Mouse (Mus musculus): ENCODE results near the gene Rasgef1a.

Rasgef1a gene

GRCm38 (mm10) chr6:118010756-118011615 lies at the start of gene Rasgef1a:
TSS of gene Rasgef1a (plus strand) at chr6:118011438.
- DNase-seq (ENCODE audit: low spot score in 2 of 2) = no peak

DNA sequence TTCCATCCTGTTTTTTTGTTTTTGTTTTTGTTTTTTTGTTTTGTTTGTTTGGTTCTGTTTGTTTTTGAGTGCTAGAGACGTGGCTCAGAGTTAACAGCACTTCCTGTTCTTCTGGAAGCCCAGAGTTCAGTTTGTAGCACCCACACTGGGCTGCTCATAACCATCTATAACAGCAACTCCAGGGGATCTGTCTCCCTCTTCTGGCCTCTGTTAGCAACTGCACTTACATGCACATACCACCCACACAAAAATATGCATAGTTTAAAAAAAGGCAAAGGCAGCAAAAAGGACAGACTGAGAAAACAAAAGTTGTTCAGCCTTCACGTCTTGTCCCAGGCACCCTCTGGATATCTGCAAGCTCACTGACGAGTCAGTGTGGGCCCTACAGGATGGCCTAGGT lies 48.0 kb upstream of the Rasgef1a start:
- DNase-seq (ENCODE audit: low spot score in 2 of 2) = no peak

- DNase-seq (ENCODE audit: low spot score in 2 of 2) = no peak
Measured at GRCm38 (mm10) chr6:117966729-117967128, 44.5 kb upstream of the Rasgef1a start.

DNA sequence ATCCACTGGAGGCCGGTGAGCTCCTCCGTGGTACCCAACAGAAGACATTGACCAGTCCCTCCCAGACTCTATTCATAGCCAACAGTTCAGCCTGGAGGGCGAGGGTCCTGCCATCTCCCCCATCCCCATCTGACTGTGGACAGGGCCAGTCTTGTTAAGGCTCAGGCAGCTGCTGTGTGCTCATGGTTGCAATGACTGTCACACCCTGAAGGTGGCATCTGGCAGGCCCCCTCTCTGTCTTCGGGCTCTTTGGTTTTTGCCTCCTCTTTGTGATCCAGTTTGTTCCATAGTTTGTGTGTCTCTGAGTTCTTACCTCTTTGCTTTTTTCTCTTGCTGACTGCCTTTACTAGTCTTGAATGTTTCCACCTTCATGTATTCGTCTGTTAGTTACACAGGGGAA lies 24.1 kb upstream of the Rasgef1a start:
- DNase-seq (ENCODE audit: low spot score in 2 of 2) = no peak

DNA sequence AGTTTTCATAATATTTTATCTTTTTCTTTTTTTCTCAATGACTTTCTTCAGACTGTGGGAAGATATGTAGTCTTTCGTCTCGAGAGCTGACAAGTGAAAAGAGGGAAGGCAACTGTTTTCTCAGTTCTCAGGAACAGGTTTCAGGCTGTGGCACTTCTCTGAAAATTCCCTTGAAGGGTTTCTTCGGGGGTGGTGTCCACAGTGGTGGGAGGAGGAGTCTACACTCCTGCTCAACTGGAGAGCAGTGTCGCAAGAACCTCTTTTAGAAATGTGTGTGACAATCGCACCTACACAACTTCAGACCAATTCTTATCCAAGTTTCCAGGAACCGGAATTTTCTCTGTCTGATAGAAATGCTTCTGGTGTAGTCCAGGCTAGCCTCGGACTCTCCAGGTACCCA lies 22.0 kb upstream of the Rasgef1a start:
- DNase-seq (ENCODE audit: low spot score in 2 of 2) = no peak

DNA sequence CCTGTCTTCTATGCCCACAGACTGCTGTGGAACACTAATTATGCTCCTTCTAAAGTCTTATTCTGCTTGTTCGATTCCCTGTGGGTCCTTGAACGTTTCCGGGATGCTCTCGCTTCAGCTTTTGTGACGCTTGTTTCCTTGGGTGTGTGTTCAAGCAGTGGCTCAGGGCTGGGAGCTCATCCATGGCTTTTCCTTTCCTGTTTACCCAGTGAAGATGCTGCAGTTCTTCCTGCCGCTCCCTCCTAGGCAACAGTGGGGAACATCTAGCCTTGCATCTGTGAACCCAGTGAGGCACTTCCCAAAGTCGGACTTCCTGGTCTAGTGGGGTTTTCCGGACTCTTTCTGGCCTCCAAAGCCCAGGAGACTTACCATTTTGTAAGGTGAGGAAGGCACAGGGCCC lies 20.6 kb upstream of the Rasgef1a start:
- DNase-seq (ENCODE audit: low spot score in 2 of 2) = no peak

DNA sequence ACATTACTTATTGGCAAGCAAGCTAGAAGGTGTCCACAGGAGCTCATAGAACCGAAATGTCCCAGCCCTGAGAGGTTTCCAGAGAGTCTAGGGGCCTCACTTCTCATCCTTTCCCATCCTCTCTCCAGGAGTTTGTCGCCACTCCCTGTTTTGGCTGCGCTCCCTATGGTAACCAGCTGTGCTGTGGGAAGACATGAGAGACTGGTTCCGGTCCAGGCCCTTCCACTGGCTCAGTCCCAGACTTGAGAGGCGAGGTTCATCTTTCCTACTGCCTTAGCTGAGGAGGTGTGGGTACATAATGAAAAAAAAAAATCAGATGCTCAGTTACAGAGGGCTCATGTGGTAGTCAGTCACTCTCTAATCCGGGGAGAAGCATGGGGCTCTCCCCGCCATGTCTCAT lies 19.9 kb upstream of the Rasgef1a start:
- no peak for DNase-seq (ENCODE audit: low spot score in 2 of 2)

DNA sequence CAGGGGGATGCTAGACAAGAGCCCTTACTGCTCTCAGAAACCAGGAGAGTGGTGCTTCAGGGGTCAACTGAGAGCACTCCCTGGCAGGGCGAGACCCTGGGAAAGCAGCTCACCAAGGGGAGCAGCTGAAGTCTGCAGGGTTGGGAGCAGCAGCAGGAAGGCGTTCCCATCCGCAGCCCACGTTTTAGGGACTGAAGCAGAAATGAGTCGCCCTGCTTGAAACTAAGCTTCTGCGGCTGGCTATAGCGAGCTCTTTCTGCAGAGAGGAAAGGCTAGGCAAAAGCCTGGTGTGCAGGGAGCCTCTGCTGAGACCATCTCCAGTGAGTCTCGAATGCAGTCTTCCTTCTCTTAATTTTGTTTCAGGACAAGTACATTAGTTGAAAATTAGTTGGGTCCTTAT lies 19.3 kb upstream of the Rasgef1a start:
- no peak for DNase-seq (ENCODE audit: low spot score in 2 of 2)

DNA sequence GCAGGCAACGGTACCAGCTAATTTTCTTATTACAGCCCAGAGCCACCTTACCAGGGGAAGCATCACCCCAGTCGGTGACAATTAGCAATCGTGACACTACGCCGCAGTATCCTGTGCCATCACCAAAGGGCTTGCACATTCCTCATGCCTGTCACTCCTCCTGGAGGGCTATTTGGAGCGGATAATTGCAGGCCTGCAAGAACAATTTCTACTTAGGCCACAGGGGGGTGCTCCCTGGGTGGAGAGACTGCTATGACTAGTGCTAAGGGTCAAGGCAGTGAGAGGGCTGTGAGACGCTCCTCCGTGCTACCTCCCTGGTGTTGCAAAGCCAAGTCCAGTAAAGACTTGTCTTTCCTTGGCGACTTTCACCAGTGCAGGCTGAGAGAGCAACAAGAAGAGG lies 16.1 kb upstream of the Rasgef1a start:
- no peak for DNase-seq (ENCODE audit: low spot score in 2 of 2)

- no peak for DNase-seq (ENCODE audit: low spot score in 2 of 2)
Measured at GRCm38 (mm10) chr6:118001272-118001671, 10.0 kb upstream of the Rasgef1a start.

DNA sequence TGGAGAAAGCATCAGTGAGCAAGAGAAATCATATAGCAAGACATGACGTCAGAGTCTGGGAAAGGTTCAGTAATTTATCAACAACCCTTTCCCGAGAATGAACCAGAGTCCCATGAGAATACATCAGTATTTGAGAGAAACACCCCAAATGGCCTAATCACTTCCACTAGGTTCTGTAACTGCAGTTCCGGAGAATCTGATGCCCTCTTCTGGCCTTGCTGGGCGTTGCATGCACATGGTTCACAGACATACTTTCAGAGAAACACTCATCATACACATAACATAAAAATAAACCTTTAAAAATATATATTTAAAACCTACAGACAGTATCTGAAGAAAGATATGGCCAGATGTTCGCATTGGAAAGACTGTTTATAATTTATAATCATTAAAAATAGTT lies 3.9 kb upstream of the Rasgef1a start:
- peak in 1 of 2 experiments; percentile 15 for DNase-seq (ENCODE audit: low spot score in 2 of 2)

- no peak for DNase-seq (ENCODE audit: low spot score in 2 of 2)
Measured at GRCm38 (mm10) chr6:118007843-118008539, 3.2 kb upstream of the Rasgef1a start.

GRCm38 (mm10) chr6:118010256-118010655 lies 982 bp upstream of the Rasgef1a start:
- DNase-seq (ENCODE audit: low spot score in 2 of 2) = no peak

GRCm38 (mm10) chr6:118011616-118012316 lies 528 bp downstream of the Rasgef1a start:
- no peak for DNase-seq (ENCODE audit: low spot score in 2 of 2)

DNA sequence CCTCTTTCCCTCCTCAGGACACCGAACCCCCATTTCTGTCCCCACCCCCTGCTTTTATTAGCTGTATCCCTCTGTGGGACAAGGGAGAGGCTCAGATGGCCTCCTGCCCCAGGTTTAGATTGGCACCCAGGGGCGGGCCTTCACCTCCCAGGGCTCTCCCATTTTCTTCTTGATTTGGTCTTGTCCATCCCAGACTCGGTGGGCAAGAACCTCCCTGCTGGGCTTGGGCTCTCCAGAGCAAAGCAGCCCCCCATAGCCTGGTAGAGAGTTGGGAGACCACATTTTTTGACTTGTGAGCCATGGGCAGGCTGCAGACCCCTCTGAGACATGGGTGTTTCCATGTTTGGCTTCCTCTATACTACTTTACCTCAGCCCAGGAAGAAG lies 1.1 kb downstream of the Rasgef1a start:
- DNase-seq (ENCODE audit: low spot score in 2 of 2) = no peak

DNA sequence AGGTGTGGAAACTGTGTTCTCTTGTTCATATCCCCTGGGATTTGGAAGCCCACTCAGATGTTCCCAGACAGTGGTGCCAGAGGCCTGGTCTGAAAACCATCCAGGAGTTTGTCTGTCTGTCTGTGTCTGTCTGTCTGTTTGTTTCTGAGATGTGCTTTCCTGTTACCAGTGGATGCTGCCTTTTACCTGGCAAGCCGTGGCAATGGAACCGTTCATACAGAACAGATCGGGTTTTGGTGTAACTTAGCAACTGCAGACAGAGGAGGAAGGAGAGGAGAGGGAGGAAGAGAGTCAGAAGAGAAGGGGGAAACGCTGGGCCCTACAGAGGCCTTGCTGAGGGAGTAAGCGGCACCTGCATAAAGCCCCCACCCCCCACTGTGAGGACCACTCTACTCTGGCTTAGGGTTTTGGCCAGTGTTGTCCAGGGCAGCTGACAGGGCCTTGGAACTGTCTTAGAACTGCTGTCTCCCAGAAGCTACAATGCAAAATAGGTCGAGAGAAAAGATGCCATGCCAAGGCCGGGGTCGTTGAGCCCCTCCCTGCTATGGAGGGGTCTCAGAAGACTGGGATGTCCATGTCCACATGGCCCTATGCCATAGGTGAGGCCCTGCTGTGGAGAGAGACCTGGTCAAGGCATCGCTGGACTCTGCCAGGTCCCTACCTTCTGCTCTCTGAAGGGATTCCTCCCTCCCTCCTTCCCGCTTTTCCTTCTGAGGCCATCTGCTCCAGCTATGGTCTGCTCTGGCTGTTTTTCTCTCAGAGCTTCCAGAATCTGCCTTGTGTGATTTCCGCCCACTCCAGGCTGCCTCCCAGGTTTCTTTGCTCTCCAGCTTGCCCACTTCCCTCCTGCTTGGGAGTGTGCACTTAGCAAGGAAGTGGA lies 2.0 kb downstream of the Rasgef1a start:
- no peak for DNase-seq (ENCODE audit: low spot score in 2 of 2)

- no peak for DNase-seq (ENCODE audit: low spot score in 2 of 2)
Measured at GRCm38 (mm10) chr6:118014881-118015280, 3.6 kb downstream of the Rasgef1a start.

DNA sequence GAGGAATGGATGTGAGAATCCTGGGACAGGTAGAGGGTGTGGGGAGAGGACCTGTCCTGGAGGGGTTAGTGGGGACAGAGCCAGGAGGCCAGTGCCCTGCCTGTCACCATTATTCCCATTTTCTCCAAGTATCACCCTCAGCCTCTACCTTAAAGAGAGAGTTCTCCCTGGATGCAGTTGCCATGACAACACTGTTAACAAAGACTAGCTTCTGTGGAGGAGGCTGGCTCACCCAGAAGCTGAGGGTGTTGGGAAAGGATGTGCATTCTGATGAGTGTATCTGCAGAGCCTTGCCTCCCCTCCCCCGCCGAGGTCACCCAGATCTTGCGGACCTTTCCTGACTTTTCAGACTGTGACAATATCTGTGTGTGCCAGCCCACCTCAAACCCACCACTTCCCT lies 4.7 kb downstream of the Rasgef1a start:
- no peak for DNase-seq (ENCODE audit: low spot score in 2 of 2)

- DNase-seq (ENCODE audit: low spot score in 2 of 2) = peak; percentile 10 to 41
Measured at GRCm38 (mm10) chr6:118018666-118019065, 7.4 kb downstream of the Rasgef1a start.

GRCm38 (mm10) chr6:118019569-118019968 lies 8.3 kb downstream of the Rasgef1a start:
- DNase-seq (ENCODE audit: low spot score in 2 of 2) = no peak

- DNase-seq (ENCODE audit: low spot score in 2 of 2) = no peak
Measured at GRCm38 (mm10) chr6:118022898-118023635, 11.8 kb downstream of the Rasgef1a start.

Data from natural killer cell, adult 2 months (primary cell).